Mouse (Mus musculus) urinary bladder, postnatal 10 days (tissue): ENCODE data around the gene Pdcd4.

Experiments used
- DNase-seq: peaks from one replicate; pipeline ENCODE4 v3.0.0; 2022; ENCODE audit warnings: low spot score

Pdcd4 gene

DNA sequence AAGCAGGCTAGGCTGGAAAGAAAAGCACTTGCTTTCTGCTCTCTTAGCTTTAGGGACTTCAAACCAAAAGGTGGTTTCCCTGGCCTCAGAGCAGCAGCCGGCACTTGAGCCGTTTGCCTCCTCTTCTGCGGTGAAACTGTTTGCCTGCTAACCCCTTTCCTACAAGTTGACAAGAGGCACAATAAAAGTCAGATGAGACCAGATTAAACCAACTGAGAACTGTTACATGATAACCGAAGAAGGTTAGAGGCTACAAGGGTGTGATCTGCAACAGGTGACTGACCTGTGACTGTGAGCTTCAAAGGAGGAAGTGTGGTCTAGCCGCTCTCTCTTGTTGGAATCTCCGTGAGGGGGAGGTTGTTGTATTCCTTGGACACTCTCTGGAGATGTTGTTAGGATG is 20.5 kb upstream of the Pdcd4 start:
- DNase-seq = no peak

- no peak for DNase-seq
Observed at GRCm38 (mm10) chr19:53872994-53873713, 18.9 kb upstream of the Pdcd4 start.

- DNase-seq = no peak
Observed at GRCm38 (mm10) chr19:53875246-53875645, 16.8 kb upstream of the Pdcd4 start.

DNA sequence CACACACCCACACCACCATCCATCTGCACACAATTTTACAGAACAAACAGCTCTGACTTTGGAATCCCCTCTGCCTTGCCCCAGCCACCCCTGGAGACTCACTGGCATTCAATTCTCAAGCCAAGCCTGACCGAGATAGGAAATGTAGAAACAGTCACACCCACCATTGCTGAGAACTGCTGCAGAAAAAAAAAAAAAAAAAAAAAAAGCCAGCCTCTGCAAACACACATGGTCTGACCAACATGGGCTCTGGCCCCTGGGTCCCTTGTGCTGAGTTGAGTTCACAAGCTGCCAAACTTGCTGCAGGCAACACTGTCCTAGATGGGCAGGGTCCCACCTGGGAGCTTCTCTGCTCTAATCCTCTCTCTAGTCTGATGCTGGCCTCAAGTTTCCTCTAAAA is 14.3 kb upstream of the Pdcd4 start:
- DNase-seq = no peak

DNA sequence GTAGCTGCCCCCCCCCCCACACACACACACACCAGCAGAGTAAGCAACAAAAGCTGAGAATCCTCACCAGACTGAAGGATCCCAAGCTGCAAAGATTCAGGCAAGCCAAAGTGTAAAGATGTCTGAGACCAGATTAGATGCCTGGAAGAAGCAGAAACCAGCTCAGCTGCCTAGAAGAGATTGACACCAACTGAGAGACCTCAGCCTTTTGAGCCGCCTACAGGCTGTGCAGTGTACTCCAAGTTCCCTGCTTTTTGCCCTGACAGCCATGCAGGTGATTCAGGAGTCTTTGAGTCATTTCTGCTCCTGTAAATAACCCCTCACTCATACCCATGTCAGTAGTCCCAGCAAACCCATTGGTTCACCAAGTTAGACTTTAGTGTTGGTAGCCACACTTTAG is 11.6 kb upstream of the Pdcd4 start:
- no peak for DNase-seq

DNA sequence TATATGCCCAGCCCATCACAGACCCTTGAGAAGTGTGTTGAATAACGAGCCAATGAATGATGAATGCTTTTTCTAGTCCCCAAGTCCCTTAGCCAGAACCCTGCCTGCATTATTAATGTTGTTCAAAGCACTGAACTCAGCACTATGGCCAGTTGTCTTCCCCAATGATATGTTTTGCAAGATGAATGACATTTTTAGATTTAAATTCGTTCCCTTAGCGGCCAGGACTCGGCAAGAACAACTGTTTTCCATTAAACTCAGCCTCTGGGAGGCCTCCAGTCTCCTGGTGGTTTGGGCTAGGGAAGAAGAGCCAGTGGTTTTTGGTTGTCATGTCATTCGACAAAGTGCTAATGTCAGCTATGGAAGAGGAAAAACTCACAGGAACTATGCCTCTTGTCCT is 10.2 kb upstream of the Pdcd4 start:
- DNase-seq = no peak

- no peak for DNase-seq
Observed at GRCm38 (mm10) chr19:53885450-53885849, 6.6 kb upstream of the Pdcd4 start.

DNA sequence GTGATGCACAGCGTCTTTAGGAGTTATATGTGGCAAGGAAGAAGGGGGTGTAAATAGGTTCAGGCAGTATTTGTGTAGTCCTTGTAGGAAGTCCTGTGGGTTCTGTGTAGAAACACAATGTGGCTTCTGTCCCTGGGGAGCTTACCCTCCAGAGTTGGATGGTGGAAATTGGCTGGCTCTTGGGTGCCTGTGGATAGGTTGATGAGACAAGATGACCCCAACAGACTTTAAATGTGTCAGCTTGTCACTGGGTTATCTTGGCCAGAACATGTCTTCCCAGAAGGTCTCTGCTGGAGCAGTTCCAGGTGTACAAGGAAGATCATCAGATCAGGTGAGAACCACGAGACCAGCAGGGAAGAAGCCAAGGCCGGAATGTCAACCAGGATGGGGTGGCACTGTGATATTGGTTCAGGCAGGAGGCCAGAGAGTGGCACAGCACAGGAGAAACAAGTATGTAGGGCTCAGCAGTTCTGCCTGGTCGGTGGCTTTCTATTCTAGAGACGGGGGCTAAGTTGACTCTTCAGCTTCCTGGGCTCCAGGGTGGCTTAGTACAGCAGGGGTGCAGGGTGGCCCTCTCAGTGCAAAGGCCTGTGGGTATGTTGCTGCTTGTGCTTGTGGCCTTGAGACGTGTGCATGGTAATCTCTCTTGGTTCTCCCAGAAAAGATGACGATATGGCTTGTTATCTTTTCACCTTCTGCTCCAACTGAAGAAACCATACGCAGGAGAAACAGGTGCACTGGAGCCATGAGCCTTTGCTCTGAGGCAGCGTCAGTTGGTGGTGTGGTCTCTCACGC is 5.3 kb upstream of the Pdcd4 start:
- DNase-seq = no peak

DNA sequence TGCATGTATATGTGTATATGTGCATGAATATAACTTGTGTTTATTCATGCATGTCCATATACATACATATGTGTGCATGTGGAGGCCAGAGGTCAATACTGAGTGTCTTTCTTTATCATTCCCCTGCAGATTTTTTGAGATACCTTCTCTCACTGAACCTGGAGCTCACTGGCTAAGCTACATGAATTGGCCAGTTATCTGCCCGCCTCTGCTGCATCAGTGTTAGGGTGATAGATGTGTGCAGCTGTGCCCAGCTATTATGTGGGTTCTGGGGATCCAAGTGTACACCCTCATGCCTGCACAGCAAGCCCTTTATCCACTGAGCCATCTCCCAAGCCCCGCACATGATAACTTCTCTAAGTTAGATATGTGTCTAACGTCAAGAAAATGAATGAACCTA is 4.2 kb upstream of the Pdcd4 start:
- no peak for DNase-seq

GRCm38 (mm10) chr19:53888331-53888730 is 3.7 kb upstream of the Pdcd4 start:
- DNase-seq = no peak

- no peak for DNase-seq
Observed at GRCm38 (mm10) chr19:53889555-53889954, 2.5 kb upstream of the Pdcd4 start.

DNA sequence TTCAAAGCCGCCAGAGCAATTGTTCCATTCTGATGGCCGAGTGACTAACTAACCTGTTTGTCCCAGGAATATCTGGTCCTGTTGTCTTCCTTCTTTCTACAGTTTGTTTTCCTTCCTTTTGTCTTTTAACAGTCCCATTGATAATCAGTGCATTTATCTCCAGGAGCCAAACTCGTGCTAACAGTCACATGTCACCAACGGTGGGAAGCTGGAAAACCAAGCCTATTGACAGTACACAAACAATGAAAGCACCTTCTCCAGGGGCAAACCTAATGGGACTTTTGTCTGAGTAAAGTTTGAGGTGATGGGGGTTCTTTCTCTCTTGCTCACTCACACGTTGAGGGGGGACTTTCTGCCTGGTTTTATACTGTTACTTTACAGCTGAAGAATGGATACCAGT is 1.8 kb upstream of the Pdcd4 start:
- DNase-seq = no peak

GRCm38 (mm10) chr19:53890781-53891251 is 1.2 kb upstream of the Pdcd4 start:
- DNase-seq = no peak

GRCm38 (mm10) chr19:53891569-53891968 is 462 bp upstream of the Pdcd4 start:
- no peak for DNase-seq

GRCm38 (mm10) chr19:53892838-53893359 is 868 bp downstream of the Pdcd4 start:
- no peak for DNase-seq

DNA sequence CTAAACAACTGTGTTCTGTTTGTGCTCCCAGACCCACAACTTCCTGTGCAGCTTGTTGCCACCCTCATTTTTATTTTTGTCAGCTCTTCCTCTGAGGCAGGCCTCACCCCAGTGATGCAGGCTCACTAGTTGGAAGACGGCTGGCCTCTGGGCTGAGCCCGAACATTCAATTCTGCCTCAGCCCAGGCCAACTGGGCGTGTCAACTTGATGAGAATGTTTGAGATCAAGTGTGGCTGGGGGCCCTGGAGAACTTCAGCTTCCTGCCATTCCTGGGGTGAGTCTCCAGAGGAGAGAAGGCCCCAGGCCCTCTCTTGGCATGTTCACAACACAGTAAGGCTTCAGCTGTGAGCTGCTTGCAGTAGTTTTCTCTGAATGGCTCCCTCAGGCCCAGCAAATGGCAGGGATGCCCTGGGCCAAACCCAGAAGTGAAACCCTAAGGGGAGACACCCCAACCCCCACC is 1.7 kb downstream of the Pdcd4 start:
- no peak for DNase-seq

GRCm38 (mm10) chr19:53894538-53895121 is 2.6 kb downstream of the Pdcd4 start:
- DNase-seq = no peak

GRCm38 (mm10) chr19:53898046-53898445 is 6.0 kb downstream of the Pdcd4 start:
- DNase-seq = no peak

DNA sequence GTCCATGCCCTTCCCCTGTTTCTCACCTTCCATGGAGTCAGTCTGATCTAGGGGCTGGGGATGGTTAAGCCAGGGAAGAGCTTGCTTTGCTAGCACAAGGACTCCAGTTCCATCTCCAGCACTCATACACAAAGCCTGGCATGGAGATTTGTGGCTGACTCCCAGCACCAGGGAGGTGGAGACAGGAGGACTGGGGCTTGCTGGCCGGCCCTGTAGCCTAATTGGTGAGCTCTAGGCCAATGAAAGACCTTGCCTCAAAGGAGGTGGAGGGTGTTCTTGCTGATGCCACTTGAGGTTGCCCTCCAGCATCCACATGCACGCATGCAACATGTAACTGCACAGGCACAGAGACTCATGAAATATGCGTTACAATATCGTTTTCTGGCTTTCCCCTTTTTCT is 6.5 kb downstream of the Pdcd4 start:
- no peak for DNase-seq

DNA sequence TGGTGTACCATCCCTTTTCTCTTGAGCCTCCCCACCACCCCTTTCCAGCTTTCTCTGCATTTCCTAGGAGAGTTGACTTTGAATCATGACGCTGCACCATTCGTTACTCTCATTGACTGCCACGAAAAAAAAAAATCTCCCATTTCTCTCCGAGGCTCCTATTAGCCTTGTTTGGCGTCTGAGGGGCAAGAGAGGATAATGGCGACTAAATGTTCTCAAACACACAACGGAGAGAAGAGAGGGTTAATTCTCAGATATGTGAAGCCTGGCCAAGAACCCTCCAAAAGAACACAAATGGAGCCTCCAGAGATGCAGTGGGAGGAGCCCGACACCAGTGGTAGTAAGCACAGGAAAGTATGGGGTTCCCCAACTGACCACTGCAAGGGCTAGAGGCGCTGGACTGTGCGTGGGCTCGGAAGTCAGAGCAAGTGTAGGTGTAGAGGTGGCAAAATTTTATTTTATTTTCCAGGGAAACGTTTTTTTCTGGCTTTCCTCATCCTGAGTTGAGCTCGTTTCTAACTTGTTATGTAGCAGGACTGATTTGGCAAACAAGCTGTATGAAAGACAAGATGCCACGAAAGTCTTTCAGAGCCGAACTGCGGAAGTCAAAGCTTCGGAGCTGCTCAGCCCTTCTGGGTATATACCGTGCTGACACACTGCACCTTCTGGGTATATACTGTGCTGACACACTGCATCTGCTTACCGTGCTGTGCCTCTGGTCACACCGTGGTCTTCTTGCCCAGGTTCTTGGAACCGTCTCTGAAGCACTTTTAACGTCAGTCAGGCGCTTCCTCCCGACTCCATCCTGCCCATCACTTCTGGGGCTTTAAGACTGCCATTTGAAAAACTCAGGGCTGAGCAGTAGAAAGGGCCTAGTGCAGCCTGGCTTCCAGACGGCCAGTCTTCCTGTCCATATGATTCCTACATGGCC is 7.2 kb downstream of the Pdcd4 start:
- DNase-seq = no peak

- no peak for DNase-seq
Observed at GRCm38 (mm10) chr19:53899941-53900610, 8.0 kb downstream of the Pdcd4 start.
